Mouse (Mus musculus) forebrain, embryonic 14.5 days (tissue): ENCODE results near the gene Itgb5. TPM values are rescaled to one million over a fixed set of nuclear protein-coding genes. Genes with fewer than 3 reads are reported as not detected.

Experiments
- ATAC-seq: fragments of 200-750 bp; cut with Nextera tagmentation; 2 replicates; pipeline ENCODE4 v1.8.0; 2017; ENCODE audit warnings: mild to moderate bottlenecking, moderate library complexity
- DNase-seq: peaks from one replicate; pipeline ENCODE4 v3.0.0-alpha.2; 2015; ENCODE audit warnings: low spot score
- H3K27ac ChIP-seq: fragments of 300-500 bp; sonication (generic); 2 replicates; pipeline ENCODE4 v1.5.1; 2014; ENCODE audit warnings: low read depth, mild to moderate bottlenecking, control low read depth, low read length, moderate library complexity
- H3K27me3 ChIP-seq: fragments of 300-500 bp; sonication (generic); replicated peaks from 2 replicates; pipeline ENCODE4 v1.6.1; 2014; ENCODE audit warnings: low read length, control low read depth, mixed read lengths; ENCODE audit not compliant: control insufficient read depth, insufficient read depth
- H3K36me3 ChIP-seq: fragments of 300-500 bp; sonication (generic); 2 replicates; pipeline ENCODE4 v1.6.1; 2014; ENCODE audit warnings: low read length, control low read depth; ENCODE audit not compliant: control insufficient read depth, insufficient read depth
- H3K4me1 ChIP-seq: fragments of 300-500 bp; sonication (generic); 2 replicates; pipeline ENCODE4 v1.6.1; 2014; ENCODE audit warnings: antibody characterized with exemption, low read length, control low read depth; ENCODE audit not compliant: control insufficient read depth, insufficient read depth
- H3K4me2 ChIP-seq: fragments of 300-500 bp; sonication (generic); 2 replicates; pipeline ENCODE4 v1.6.1; 2014; ENCODE audit warnings: mild to moderate bottlenecking, control low read depth, low read length
- H3K4me3 ChIP-seq: fragments of 300-500 bp; sonication (generic); 2 replicates; pipeline ENCODE4 v1.5.1; 2014; ENCODE audit warnings: low read depth, low read length, control low read depth
- H3K9ac ChIP-seq: fragments of 300-500 bp; sonication (generic); 2 replicates; pipeline ENCODE4 v1.6.1; 2014; ENCODE audit warnings: mild to moderate bottlenecking, low read length, control low read depth, moderate library complexity
- H3K9me3 ChIP-seq: fragments of 300-500 bp; sonication (generic); replicated peaks from 2 replicates; pipeline ENCODE4 v1.6.1; 2016; ENCODE audit warnings: low read length, control low read depth, mixed read lengths; ENCODE audit not compliant: control insufficient read depth
- WGBS: fragments of 180-500 bp; shearing (Covaris S2); extraction: QIAGEN DNeasy Blood & Tissue Kit; methylation state at CpG from one replicate; pipeline ENCODE4 v1.1.7; 2014; 5-methylcytosine and 5-hydroxymethylcytosine counted together
- polyA plus RNA-seq: library from polyadenylated mRNA; unstranded; fragments of >200 nt; fragmentation: Nextera tagmentation; extraction: Ambion mirVana; gene quantifications from 2 replicates; pipeline ENCODE4 v1.2.1, GENCODE M21; 2014

The Itgb5 gene
- polyA plus RNA-seq, 1 experiment from 2014 or later: 4.7 TPM

- H3K36me3 ChIP-seq: no peaks in the 10 kb centered on the region
- no peak overlapping the region for H3K4me3 ChIP-seq
- H3K27me3 ChIP-seq: no peaks in the 10 kb centered on the region
- no peak overlapping the region for H3K4me2 ChIP-seq
- H3K27ac ChIP-seq: peak overlapping the region; percentile 52; the same call in 1 of the 2 replicates
- H3K9ac ChIP-seq: no peak overlapping the region
- H3K9me3 ChIP-seq: no peaks in the 10 kb centered on the region
- peak; percentile 94 for DNase-seq
- 38% methylated on average over 5 of the region's 5 CpGs for WGBS
- ATAC-seq: peak; percentile 84
- peaks cover 9% of the 10 kb centered on the region for H3K4me1 ChIP-seq
Measured at GRCm38 (mm10) chr16:33934701-33935406, 105.4 kb downstream of the Itgb5 start.

DNA sequence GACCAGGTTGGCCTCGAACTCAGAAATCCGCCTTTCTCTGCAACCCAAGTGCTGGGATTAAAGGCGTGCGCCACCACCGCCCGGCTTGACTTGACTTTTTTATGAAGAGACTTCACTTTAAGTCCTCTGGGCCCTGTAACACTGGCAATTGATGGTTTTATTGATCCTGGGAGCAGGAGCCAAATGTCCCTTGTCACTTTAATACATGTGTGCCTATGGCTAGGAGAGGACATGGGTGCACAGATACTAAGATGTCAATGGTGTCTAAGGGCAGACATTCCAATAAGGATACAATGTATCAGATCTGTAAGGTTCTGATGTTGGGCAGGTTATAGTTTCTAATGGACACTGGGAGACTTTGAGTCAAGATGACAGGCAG lies 105.9 kb downstream of the Itgb5 start:
- WGBS: 90% methylated on average over 6 of the region's 6 CpGs
- no peak overlapping the region for H3K27ac ChIP-seq

GRCm38 (mm10) chr16:33936885-33937284 lies 107.4 kb downstream of the Itgb5 start:
- H3K27ac ChIP-seq: no peak overlapping the region
- WGBS: 91% methylated on average over 4 of the region's 4 CpGs
- ATAC-seq: no peak
- DNase-seq: no peak
- no peak overlapping the region for H3K9ac ChIP-seq
- H3K4me1 ChIP-seq: peaks cover 16% of the 10 kb centered on the region
- H3K27me3 ChIP-seq: no peaks in the 10 kb centered on the region
- no peak overlapping the region for H3K4me2 ChIP-seq
- no peak overlapping the region for H3K4me3 ChIP-seq
- no peaks in the 10 kb centered on the region for H3K36me3 ChIP-seq
- no peaks in the 10 kb centered on the region for H3K9me3 ChIP-seq

More for the DNA sequence above, 105.9 kb downstream of the Itgb5 start:
- H3K36me3 ChIP-seq: no peaks in the 10 kb centered on the region
- H3K9ac ChIP-seq: no peak overlapping the region
- no peaks in the 10 kb centered on the region for H3K9me3 ChIP-seq
- H3K4me2 ChIP-seq: no peak overlapping the region
- DNase-seq (no peak), ATAC-seq (no peak)
- no peak overlapping the region for H3K4me3 ChIP-seq
- no peaks in the 10 kb centered on the region for H3K27me3 ChIP-seq
- peaks cover 9% of the 10 kb centered on the region for H3K4me1 ChIP-seq

- ATAC-seq: no peak
- Histone ChIP-seq H3K36me3 (no peaks in the 10 kb centered on the region), H3K27ac (no peak overlapping the region), H3K4me1 (peaks cover 18% of the 10 kb centered on the region), H3K4me3 (no peak overlapping the region), H3K27me3 (no peaks in the 10 kb centered on the region), H3K4me2 (no peak overlapping the region), H3K9ac (no peak overlapping the region), H3K9me3 (no peaks in the 10 kb centered on the region)
- no peak for DNase-seq
- 84% methylated on average over 8 of the region's 8 CpGs for WGBS
Measured at GRCm38 (mm10) chr16:33937567-33937966, 108.1 kb downstream of the Itgb5 start.

DNA sequence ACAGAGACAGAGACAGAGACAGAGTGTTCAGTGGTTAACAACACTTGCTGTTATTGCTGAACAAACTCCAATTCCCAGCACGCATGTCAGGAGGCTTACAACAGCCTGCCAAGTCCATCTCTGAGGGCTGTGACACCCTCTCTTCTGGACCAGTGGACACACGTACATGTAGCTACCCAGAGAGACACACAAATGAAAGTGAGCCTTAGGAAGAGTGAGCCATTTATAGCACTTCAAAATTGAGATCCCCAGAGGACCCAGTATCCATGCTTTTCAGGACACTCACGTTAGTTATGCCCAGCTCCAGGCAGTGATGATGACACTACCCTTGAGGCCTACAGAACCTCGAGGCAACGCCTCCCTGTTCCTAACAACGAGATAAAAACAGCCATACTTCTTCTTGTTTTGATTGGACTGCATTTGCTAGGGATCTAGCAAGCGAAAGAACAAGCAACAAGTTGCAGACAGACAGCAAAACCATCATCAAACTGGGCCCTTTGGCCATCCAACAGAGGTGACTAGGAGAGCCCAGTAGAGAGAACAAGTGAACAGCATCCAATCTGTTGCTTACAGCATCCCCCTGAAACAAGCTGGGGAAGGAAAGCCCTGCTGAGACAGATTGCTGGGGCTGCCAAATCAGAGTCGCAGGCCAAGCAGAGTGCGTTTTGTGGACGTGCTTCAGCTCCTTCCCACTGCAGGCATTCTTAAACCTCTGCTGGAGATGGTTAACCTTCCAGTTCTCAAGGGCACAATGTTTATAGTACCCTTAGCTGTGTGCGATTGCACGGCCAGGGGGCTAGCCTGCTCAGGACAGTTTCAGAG lies 109.1 kb downstream of the Itgb5 start:
- H3K4me3 ChIP-seq: no peak overlapping the region
- no peak for DNase-seq
- WGBS: 82% methylated on average over 12 of the region's 12 CpGs
- no peaks in the 10 kb centered on the region for H3K36me3 ChIP-seq
- no peaks in the 10 kb centered on the region for H3K9me3 ChIP-seq
- no peak for ATAC-seq
- no peaks in the 10 kb centered on the region for H3K27me3 ChIP-seq
- H3K27ac ChIP-seq: no peak overlapping the region
- H3K9ac ChIP-seq: no peak overlapping the region
- H3K4me2 ChIP-seq: no peak overlapping the region
- peaks cover 18% of the 10 kb centered on the region for H3K4me1 ChIP-seq

DNA sequence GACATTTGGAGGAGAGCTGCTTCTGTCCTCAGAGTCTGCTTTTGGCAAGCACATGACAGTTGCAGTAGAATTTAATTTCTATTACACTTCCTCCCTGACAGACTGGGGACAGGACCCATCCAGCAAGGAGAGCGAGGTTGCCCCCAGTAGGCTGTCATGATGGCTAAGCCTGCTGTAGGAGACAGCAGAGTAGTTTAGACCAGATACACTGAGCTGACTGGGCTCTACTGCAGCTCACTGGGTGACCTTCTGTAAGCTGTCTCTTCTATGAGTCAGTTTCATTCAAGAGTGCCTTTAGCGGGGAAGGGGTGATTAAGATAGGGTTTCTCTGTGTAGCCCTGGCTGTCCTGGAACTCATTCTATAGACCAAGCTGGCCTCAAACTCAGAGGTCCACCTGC lies 109.7 kb downstream of the Itgb5 start:
- H3K27ac ChIP-seq: no peak overlapping the region
- ATAC-seq (no peak), DNase-seq (no peak)
- H3K4me3 ChIP-seq: no peak overlapping the region
- H3K36me3 ChIP-seq: no peaks in the 10 kb centered on the region
- H3K27me3 ChIP-seq: no peaks in the 10 kb centered on the region
- H3K4me2 ChIP-seq: no peak overlapping the region
- no peak overlapping the region for H3K9ac ChIP-seq
- H3K4me1 ChIP-seq: peaks cover 15% of the 10 kb centered on the region
- 89% methylated on average over 2 of the region's 2 CpGs for WGBS
- no peaks in the 10 kb centered on the region for H3K9me3 ChIP-seq

DNA sequence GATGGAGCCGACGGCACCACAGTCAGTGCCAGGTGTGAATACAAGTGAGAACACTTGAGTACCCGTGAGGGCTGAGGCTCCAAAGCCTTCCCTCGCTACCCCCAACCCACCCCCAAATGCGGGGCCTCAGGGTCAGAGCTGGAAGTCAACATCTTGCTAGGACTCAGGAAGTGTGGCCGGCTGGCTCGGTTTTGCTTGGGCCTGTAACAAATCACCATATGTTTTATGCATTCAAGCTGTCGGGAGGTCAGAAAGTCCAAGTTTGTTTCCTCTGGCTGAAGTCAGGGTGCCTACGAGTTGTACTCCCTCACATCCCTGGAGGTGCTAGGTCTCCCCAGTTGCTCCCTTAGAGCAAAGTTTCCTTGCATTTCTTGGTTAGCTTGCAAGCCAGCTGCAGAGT lies 110.2 kb downstream of the Itgb5 start:
- Histone ChIP-seq H3K4me3 (no peak overlapping the region), H3K4me1 (peaks cover 10% of the 10 kb centered on the region), H3K36me3 (no peaks in the 10 kb centered on the region), H3K9ac (no peak overlapping the region), H3K27me3 (no peaks in the 10 kb centered on the region), H3K4me2 (no peak overlapping the region), H3K27ac (no peak overlapping the region), H3K9me3 (no peaks in the 10 kb centered on the region)
- ATAC-seq (no peak), DNase-seq (no peak)
- WGBS: 84% methylated on average over 9 of the region's 9 CpGs

DNA sequence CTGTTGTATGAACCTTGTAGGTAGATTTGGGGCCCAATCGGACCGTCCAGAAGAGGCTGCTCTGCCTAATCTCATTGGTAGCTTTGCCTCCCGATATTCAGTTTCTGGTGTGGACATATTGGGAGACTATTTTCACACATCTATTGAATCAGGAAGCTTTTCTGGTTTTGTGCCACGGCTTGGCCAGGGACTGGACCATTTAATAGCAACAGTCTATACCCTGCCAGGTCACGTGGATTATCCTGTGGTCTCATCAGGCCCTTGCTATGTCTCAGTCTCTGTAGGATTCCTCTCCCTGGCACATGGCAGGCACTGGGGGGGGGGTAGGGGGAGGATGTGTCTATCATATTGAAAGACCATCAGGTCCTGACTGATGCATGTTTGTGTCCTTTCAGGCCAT lies 110.6 kb downstream of the Itgb5 start:
- Histone ChIP-seq H3K27ac (no peak overlapping the region), H3K9me3 (no peaks in the 10 kb centered on the region), H3K4me1 (peaks cover 9% of the 10 kb centered on the region), H3K36me3 (no peaks in the 10 kb centered on the region), H3K9ac (no peak overlapping the region), H3K4me2 (no peak overlapping the region), H3K4me3 (no peak overlapping the region), H3K27me3 (no peaks in the 10 kb centered on the region)
- DNase-seq: no peak
- ATAC-seq: no peak
- 84% methylated on average over 5 of the region's 5 CpGs for WGBS

DNA sequence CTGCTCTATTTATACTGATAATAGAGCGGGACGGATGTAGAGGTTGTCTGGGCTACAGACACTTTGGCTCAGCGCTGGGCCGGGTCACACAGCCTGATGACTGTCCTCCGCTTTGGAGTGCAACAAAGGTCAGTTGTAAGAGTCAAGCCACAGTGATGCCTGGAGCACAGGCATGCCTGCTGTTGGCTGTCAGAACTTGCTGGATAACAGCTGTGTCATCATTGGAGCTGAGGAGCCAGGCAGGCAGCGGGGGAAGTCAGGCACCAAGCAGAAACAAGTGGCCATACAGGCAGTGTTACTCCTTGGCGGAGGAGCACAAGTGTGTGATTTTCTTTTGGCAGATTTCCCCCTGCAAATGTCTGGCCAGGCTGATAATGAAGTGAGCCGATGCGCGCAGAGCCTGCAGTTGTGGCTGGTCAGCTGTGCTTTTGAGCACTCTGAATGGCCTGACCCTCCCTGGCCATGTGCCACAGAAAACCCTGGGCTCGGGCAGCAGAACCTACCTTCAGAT lies 111.9 kb downstream of the Itgb5 start:
- DNase-seq (peak; percentile 66), ATAC-seq (peak; percentile 56)
- 59% methylated on average over 11 of the region's 11 CpGs for WGBS
- Histone ChIP-seq H3K4me2 (no peak overlapping the region), H3K36me3 (no peaks in the 10 kb centered on the region), H3K27me3 (no peaks in the 10 kb centered on the region), H3K9ac (no peak overlapping the region), H3K4me1 (peaks cover 9% of the 10 kb centered on the region), H3K4me3 (no peak overlapping the region), H3K27ac (no peak overlapping the region), H3K9me3 (no peaks in the 10 kb centered on the region)
